Mouse (Mus musculus): ENCODE data around the gene Fahd1. TPM values are rescaled to one million over a fixed set of nuclear protein-coding genes. Genes with fewer than 3 reads are reported as not detected.

The Fahd1 gene
- polyA plus RNA-seq, 1 experiment: 103 TPM

- Histone ChIP-seq H3K36me3 (ENCODE audit: control insufficient read depth, insufficient read depth, low read length) (no peaks in the 10 kb centered on the region), H3K4me3 (ENCODE audit: insufficient read depth, low read depth, low read length) (peak overlapping the region; percentile 74), H3K27me3 (replicated peaks; ENCODE audit: control insufficient read depth, insufficient read depth, low read length) (no peaks in the 10 kb centered on the region), H3K4me1 (ENCODE audit: control insufficient read depth, insufficient read depth, low read length) (peaks cover 19% of the 10 kb centered on the region; the same call in 1 of the 2 replicates), H3K27ac (ENCODE audit: insufficient read depth, low read depth, low read length) (no peak overlapping the region)
- DNase-seq: no peak
- 22% methylated on average over 22 of the region's 22 CpGs for WGBS
- TF ChIP-seq POLR2A (IDR thresholded peaks at IDR 0.05; ENCODE audit: low read depth, low read length) (no peak), CTCF (conservative IDR thresholded peaks at IDR 0.05; ENCODE audit: insufficient read depth, insufficient read length, low read depth, low read length) (no peak)
Measured at GRCm38 (mm10) chr17:24885356-24886133, 35.4 kb upstream of the Fahd1 start.

GRCm38 (mm10) chr17:24884391-24884790 lies 34.2 kb upstream of the Fahd1 start:
- no peak for DNase-seq
- 90% methylated on average over 6 of the region's 6 CpGs for WGBS
- no peak overlapping the region for H3K27ac ChIP-seq (ENCODE audit: insufficient read depth, low read depth, low read length)
- H3K36me3 ChIP-seq (ENCODE audit: control insufficient read depth, insufficient read depth, low read length): no peaks in the 10 kb centered on the region
- no peak for TF ChIP-seq CTCF (conservative IDR thresholded peaks at IDR 0.05; ENCODE audit: insufficient read depth, insufficient read length, low read depth, low read length)
- TF ChIP-seq POLR2A (IDR thresholded peaks at IDR 0.05; ENCODE audit: low read depth, low read length): no peak
- H3K4me3 ChIP-seq (ENCODE audit: insufficient read depth, low read depth, low read length): no peak overlapping the region
- H3K27me3 ChIP-seq (replicated peaks; ENCODE audit: control insufficient read depth, insufficient read depth, low read length): no peaks in the 10 kb centered on the region
- H3K4me1 ChIP-seq (ENCODE audit: control insufficient read depth, insufficient read depth, low read length): peaks cover 19% of the 10 kb centered on the region; the same call in 1 of the 2 replicates

- peaks cover 22% of the 10 kb centered on the region for H3K4me1 ChIP-seq (ENCODE audit: control insufficient read depth, insufficient read depth, low read length)
- H3K36me3 ChIP-seq (ENCODE audit: control insufficient read depth, insufficient read depth, low read length): no peaks in the 10 kb centered on the region
- peak; percentile 64 for DNase-seq
- H3K27ac ChIP-seq (ENCODE audit: insufficient read depth, low read depth, low read length): no peak overlapping the region
- no peak overlapping the region for H3K4me3 ChIP-seq (ENCODE audit: insufficient read depth, low read depth, low read length)
- TF ChIP-seq POLR2A (IDR thresholded peaks at IDR 0.05; ENCODE audit: low read depth, low read length): no peak
- peak; percentile 70 for TF ChIP-seq CTCF (conservative IDR thresholded peaks at IDR 0.05; ENCODE audit: insufficient read depth, insufficient read length, low read depth, low read length)
- H3K27me3 ChIP-seq (replicated peaks; ENCODE audit: control insufficient read depth, insufficient read depth, low read length): no peaks in the 10 kb centered on the region
- 35% methylated on average over 7 of the region's 7 CpGs for WGBS
Measured at GRCm38 (mm10) chr17:24881738-24882440, 31.7 kb upstream of the Fahd1 start.

- Histone ChIP-seq H3K4me1 (ENCODE audit: control insufficient read depth, insufficient read depth, low read length) (peaks cover 23% of the 10 kb centered on the region), H3K27ac (ENCODE audit: insufficient read depth, low read depth, low read length) (peak overlapping the region; percentile 92), H3K4me3 (ENCODE audit: insufficient read depth, low read depth, low read length) (no peak overlapping the region), H3K36me3 (ENCODE audit: control insufficient read depth, insufficient read depth, low read length) (no peaks in the 10 kb centered on the region), H3K27me3 (replicated peaks; ENCODE audit: control insufficient read depth, insufficient read depth, low read length) (no peaks in the 10 kb centered on the region)
- TF ChIP-seq POLR2A (IDR thresholded peaks at IDR 0.05; ENCODE audit: low read depth, low read length): no peak
- no peak for TF ChIP-seq CTCF (conservative IDR thresholded peaks at IDR 0.05; ENCODE audit: insufficient read depth, insufficient read length, low read depth, low read length)
- peak; percentile 56 for DNase-seq
- 55% methylated on average over 8 of the region's 8 CpGs for WGBS
Measured at GRCm38 (mm10) chr17:24878531-24878930, 28.4 kb upstream of the Fahd1 start.

GRCm38 (mm10) chr17:24878117-24878397 lies 27.9 kb upstream of the Fahd1 start:
- H3K27me3 ChIP-seq (replicated peaks; ENCODE audit: control insufficient read depth, insufficient read depth, low read length): no peaks in the 10 kb centered on the region
- TF ChIP-seq CTCF (conservative IDR thresholded peaks at IDR 0.05; ENCODE audit: insufficient read depth, insufficient read length, low read depth, low read length): no peak
- TF ChIP-seq POLR2A (IDR thresholded peaks at IDR 0.05; ENCODE audit: low read depth, low read length): no peak
- H3K36me3 ChIP-seq (ENCODE audit: control insufficient read depth, insufficient read depth, low read length): no peaks in the 10 kb centered on the region
- peaks cover 23% of the 10 kb centered on the region for H3K4me1 ChIP-seq (ENCODE audit: control insufficient read depth, insufficient read depth, low read length)
- no peak overlapping the region for H3K4me3 ChIP-seq (ENCODE audit: insufficient read depth, low read depth, low read length)
- peak overlapping the region; percentile 92 for H3K27ac ChIP-seq (ENCODE audit: insufficient read depth, low read depth, low read length)
- DNase-seq: peak; percentile 96
- WGBS: 15% methylated on average over 5 of the region's 5 CpGs

GRCm38 (mm10) chr17:24877336-24878116 lies 27.4 kb upstream of the Fahd1 start:
- DNase-seq: peak; percentile 90
- no peak for TF ChIP-seq CTCF (conservative IDR thresholded peaks at IDR 0.05; ENCODE audit: insufficient read depth, insufficient read length, low read depth, low read length)
- peak; percentile 7 for TF ChIP-seq POLR2A (IDR thresholded peaks at IDR 0.05; ENCODE audit: low read depth, low read length)
- peak overlapping the region; percentile 5; the same call in 1 of the 2 replicates for H3K4me3 ChIP-seq (ENCODE audit: insufficient read depth, low read depth, low read length)
- no peaks in the 10 kb centered on the region for H3K27me3 ChIP-seq (replicated peaks; ENCODE audit: control insufficient read depth, insufficient read depth, low read length)
- no peaks in the 10 kb centered on the region for H3K36me3 ChIP-seq (ENCODE audit: control insufficient read depth, insufficient read depth, low read length)
- H3K4me1 ChIP-seq (ENCODE audit: control insufficient read depth, insufficient read depth, low read length): peaks cover 23% of the 10 kb centered on the region
- H3K27ac ChIP-seq (ENCODE audit: insufficient read depth, low read depth, low read length): peak overlapping the region; percentile 92
- 31% methylated on average over 10 of the region's 10 CpGs for WGBS

Measured in kidney, adult 2 months (tissue).